Mouse (Mus musculus) olfactory bulb, adult 2 months (tissue): Measurements from ENCODE around the gene Ubac2.

Experiments
- CTCF ChIP-seq: fragments of 200-500 bp; IDR thresholded peaks from 2 replicates; pipeline ENCODE4 v1.5.1; 2012; ENCODE audit warnings: low read depth, mild to moderate bottlenecking, low read length, moderate library complexity; ENCODE audit not compliant: insufficient read depth
- POLR2A ChIP-seq: fragments of 200-500 bp; IDR thresholded peaks from 2 replicates; pipeline ENCODE4 v1.6.1; 2012; ENCODE audit warnings: mild to moderate bottlenecking, low read depth, low read length, moderate library complexity; ENCODE audit not compliant: insufficient read depth

DNA sequence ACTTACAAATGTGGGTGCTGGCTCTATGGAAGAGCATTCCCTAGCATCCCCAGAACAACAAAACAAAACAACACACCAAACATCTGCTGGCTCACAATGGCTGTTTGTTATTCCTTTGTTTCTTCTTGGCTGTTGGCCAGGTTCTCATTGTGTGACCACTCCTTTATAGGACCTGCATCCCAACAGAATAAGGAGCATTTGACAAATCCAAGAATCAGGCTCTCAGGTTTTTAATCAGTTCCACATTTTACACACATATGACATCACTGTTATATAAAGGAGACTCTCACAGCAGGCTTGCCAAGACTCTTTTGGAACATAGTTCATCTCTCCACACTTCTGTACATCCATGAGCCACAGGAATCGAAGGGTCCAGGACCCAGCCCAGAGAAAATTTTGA is 9.3 kb upstream of the Ubac2 start:
- TF ChIP-seq POLR2A (no peak), CTCF (no peak)
